Mouse (Mus musculus): Measurements from ENCODE around the gene Opcml.

The Opcml gene

DNA sequence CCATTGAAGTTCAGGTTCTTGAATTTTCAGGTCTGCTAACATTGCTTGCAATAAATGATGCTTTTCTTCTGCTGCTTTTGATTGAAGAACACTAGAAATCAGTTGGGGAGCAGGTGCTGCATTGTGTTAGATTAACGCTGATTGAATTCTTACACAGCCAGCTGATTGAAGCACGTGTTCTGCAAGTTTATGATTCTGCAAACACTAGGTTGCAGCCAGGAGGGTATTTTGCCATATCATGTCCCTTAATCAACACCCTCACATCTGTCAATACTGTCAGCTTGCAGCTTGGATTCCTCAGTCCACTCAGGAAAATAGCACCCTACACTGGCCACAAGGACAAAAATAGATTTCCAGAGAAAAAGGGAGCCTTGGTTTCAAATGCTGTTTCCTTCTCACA lies 853.5 kb downstream of the Opcml start:
- Histone ChIP-seq H3K36me3 (ENCODE audit: insufficient read depth, low read length) (no peaks in the 10 kb centered on the region), H3K4me1 (replicated peaks; ENCODE audit: low read depth, low read length) (no peaks in the 10 kb centered on the region), H3K4me3 (replicated peaks; ENCODE audit: low read length) (no peak overlapping the region), H3K9me3 (ENCODE audit: low read length) (no peaks in the 10 kb centered on the region), H3K27me3 (ENCODE audit: insufficient read depth, low read length) (no peaks in the 10 kb centered on the region)
- TF ChIP-seq POU5F1 (IDR thresholded peaks at IDR 0.05; ENCODE audit: borderline replicate concordance, low read length) (no peak), NANOG (IDR thresholded peaks at IDR 0.05; ENCODE audit: borderline replicate concordance, low read length) (no peak), CTCF (conservative IDR thresholded peaks at IDR 0.05; ENCODE audit: low read length) (no peak)

GRCm38 (mm10) chr9:28650089-28650488 lies 859.5 kb downstream of the Opcml start:
- Histone ChIP-seq H3K9me3 (ENCODE audit: low read length) (no peaks in the 10 kb centered on the region), H3K4me1 (replicated peaks; ENCODE audit: low read depth, low read length) (no peaks in the 10 kb centered on the region), H3K4me3 (replicated peaks; ENCODE audit: low read length) (no peak overlapping the region), H3K27me3 (ENCODE audit: insufficient read depth, low read length) (no peaks in the 10 kb centered on the region), H3K36me3 (ENCODE audit: insufficient read depth, low read length) (no peaks in the 10 kb centered on the region)
- no peak for TF ChIP-seq NANOG (IDR thresholded peaks at IDR 0.05; ENCODE audit: borderline replicate concordance, low read length)
- TF ChIP-seq POU5F1 (IDR thresholded peaks at IDR 0.05; ENCODE audit: borderline replicate concordance, low read length) = no peak
- TF ChIP-seq CTCF (conservative IDR thresholded peaks at IDR 0.05; ENCODE audit: low read length) = no peak

DNA sequence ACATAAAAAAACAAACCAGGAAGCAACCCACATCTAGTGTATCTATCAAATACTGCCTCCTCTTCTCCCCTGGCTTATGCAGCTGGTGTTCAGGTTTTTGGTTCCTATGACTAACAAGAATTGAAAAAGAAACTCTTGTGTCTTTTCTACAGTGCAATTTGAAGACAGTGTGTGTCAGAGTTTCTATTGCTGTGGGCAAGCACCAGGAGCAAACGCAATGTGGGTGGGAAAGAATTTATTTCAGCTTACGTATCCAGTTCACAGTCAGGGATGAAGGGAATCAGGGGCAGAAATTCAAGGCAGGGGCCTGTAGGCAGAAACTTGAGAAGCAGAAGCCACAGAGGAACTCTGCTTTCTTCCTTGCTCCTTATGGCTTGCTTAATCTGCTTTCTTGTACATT lies 869.4 kb downstream of the Opcml start:
- Histone ChIP-seq H3K27me3 (ENCODE audit: insufficient read depth, low read length) (no peaks in the 10 kb centered on the region), H3K36me3 (ENCODE audit: insufficient read depth, low read length) (no peaks in the 10 kb centered on the region), H3K9me3 (ENCODE audit: low read length) (no peaks in the 10 kb centered on the region), H3K4me3 (replicated peaks; ENCODE audit: low read length) (no peak overlapping the region), H3K4me1 (replicated peaks; ENCODE audit: low read depth, low read length) (no peaks in the 10 kb centered on the region)
- TF ChIP-seq NANOG (IDR thresholded peaks at IDR 0.05; ENCODE audit: borderline replicate concordance, low read length) (no peak), POU5F1 (IDR thresholded peaks at IDR 0.05; ENCODE audit: borderline replicate concordance, low read length) (no peak), CTCF (conservative IDR thresholded peaks at IDR 0.05; ENCODE audit: low read length) (no peak)

- TF ChIP-seq POU5F1 (IDR thresholded peaks at IDR 0.05; ENCODE audit: borderline replicate concordance, low read length) = no peak
- TF ChIP-seq NANOG (IDR thresholded peaks at IDR 0.05; ENCODE audit: borderline replicate concordance, low read length) = no peak
- no peak for TF ChIP-seq CTCF (conservative IDR thresholded peaks at IDR 0.05; ENCODE audit: low read length)
- H3K36me3 ChIP-seq (ENCODE audit: insufficient read depth, low read length) = no peaks in the 10 kb centered on the region
- no peaks in the 10 kb centered on the region for H3K4me1 ChIP-seq (replicated peaks; ENCODE audit: low read depth, low read length)
- no peaks in the 10 kb centered on the region for H3K27me3 ChIP-seq (ENCODE audit: insufficient read depth, low read length)
- H3K4me3 ChIP-seq (replicated peaks; ENCODE audit: low read length) = no peak overlapping the region
- H3K9me3 ChIP-seq (ENCODE audit: low read length) = no peaks in the 10 kb centered on the region
Observed at GRCm38 (mm10) chr9:28662882-28663281, 872.3 kb downstream of the Opcml start.

GRCm38 (mm10) chr9:28680309-28680708 lies 889.7 kb downstream of the Opcml start:
- no peaks in the 10 kb centered on the region for H3K27me3 ChIP-seq (ENCODE audit: insufficient read depth, low read length)

DNA sequence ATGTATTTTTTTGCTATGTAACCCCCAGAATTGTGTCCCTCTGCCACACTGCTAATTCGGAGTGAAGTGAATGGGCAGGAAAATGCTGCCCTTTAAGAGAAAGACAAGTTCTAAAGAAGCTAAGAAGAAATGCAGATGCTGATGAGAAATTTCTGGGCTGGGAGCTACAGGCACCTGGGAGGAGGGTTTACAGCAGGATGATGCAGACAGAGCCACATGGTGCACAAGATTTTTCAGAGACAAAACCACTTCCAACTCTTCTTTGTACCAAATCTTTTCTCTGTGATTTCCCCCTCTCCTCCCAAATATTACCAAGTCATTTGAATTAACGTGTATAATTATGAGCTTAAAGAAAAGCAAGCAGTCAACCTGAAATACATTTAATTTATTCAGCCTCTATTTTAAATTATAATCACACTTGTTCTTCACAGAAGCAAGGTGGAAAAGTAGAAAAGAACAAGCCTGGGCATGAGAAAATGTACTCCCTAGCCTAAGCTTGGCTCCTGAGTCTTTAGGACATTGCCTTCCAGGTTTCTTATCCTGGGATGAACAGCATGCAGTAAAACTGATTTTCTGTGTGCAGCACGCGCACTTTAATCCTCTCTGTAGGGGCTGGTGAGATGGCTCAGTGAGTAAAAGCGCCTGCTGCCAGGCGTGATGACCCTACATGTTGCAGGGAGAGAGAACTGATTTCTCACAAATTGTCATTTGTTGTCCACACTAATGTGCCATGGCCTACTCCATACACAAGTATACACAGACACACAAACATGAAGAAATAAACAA lies 890.9 kb downstream of the Opcml start:
- no peaks in the 10 kb centered on the region for H3K36me3 ChIP-seq (ENCODE audit: insufficient read depth, low read length)
- H3K4me3 ChIP-seq (replicated peaks; ENCODE audit: low read length) = no peak overlapping the region
- TF ChIP-seq NANOG (IDR thresholded peaks at IDR 0.05; ENCODE audit: borderline replicate concordance, low read length) (no peak), POU5F1 (IDR thresholded peaks at IDR 0.05; ENCODE audit: borderline replicate concordance, low read length) (no peak), CTCF (conservative IDR thresholded peaks at IDR 0.05; ENCODE audit: low read length) (no peak)
- no peaks in the 10 kb centered on the region for H3K27me3 ChIP-seq (ENCODE audit: insufficient read depth, low read length)
- no peaks in the 10 kb centered on the region for H3K4me1 ChIP-seq (replicated peaks; ENCODE audit: low read depth, low read length)
- H3K9me3 ChIP-seq (ENCODE audit: low read length) = no peaks in the 10 kb centered on the region

More at GRCm38 (mm10) chr9:28680309-28680708, 889.7 kb downstream of the Opcml start:
- no peak for TF ChIP-seq POU5F1 (IDR thresholded peaks at IDR 0.05; ENCODE audit: borderline replicate concordance, low read length)
- no peak for TF ChIP-seq NANOG (IDR thresholded peaks at IDR 0.05; ENCODE audit: borderline replicate concordance, low read length)
- no peak for TF ChIP-seq CTCF (conservative IDR thresholded peaks at IDR 0.05; ENCODE audit: low read length)
- H3K4me3 ChIP-seq (replicated peaks; ENCODE audit: low read length) = no peak overlapping the region
- no peaks in the 10 kb centered on the region for H3K9me3 ChIP-seq (ENCODE audit: low read length)
- H3K36me3 ChIP-seq (ENCODE audit: insufficient read depth, low read length) = no peaks in the 10 kb centered on the region
- no peaks in the 10 kb centered on the region for H3K4me1 ChIP-seq (replicated peaks; ENCODE audit: low read depth, low read length)

DNA sequence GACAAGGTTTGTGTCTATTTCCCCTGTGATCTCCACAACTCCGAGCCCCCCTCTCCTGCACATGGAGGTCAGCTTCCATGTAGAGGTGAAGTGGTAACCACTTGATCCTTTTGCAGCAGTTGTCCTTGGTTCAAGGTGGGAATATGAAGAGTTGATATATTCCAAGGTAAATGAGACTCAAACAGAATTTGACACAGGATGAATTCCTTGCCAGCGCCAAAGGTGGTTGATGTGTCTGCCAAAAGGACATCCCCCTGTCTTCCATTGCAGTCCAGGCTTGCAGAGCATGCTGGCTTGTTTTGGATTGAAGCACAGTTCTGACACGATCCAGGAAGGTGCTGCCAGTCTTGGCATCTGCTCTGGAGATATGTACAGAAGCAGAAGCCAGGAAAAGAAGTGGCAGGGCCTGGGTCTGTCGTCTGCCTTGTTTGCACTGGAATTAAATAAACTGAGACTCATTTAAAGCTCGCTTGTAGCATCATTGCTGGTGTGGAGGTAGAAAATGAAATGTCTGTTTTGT lies 893.4 kb downstream of the Opcml start:
- Histone ChIP-seq H3K36me3 (ENCODE audit: insufficient read depth, low read length) (no peaks in the 10 kb centered on the region), H3K9me3 (ENCODE audit: low read length) (no peaks in the 10 kb centered on the region), H3K4me3 (replicated peaks; ENCODE audit: low read length) (no peak overlapping the region), H3K4me1 (replicated peaks; ENCODE audit: low read depth, low read length) (no peaks in the 10 kb centered on the region), H3K27me3 (ENCODE audit: insufficient read depth, low read length) (no peaks in the 10 kb centered on the region)
- TF ChIP-seq POU5F1 (IDR thresholded peaks at IDR 0.05; ENCODE audit: borderline replicate concordance, low read length) (no peak), NANOG (IDR thresholded peaks at IDR 0.05; ENCODE audit: borderline replicate concordance, low read length) (no peak), CTCF (conservative IDR thresholded peaks at IDR 0.05; ENCODE audit: low read length) (no peak)

GRCm38 (mm10) chr9:28686942-28687611 lies 896.5 kb downstream of the Opcml start:
- Histone ChIP-seq H3K4me1 (replicated peaks; ENCODE audit: low read depth, low read length) (no peaks in the 10 kb centered on the region), H3K4me3 (replicated peaks; ENCODE audit: low read length) (no peak overlapping the region), H3K36me3 (ENCODE audit: insufficient read depth, low read length) (no peaks in the 10 kb centered on the region), H3K9me3 (ENCODE audit: low read length) (no peaks in the 10 kb centered on the region), H3K27me3 (ENCODE audit: insufficient read depth, low read length) (no peaks in the 10 kb centered on the region)
- TF ChIP-seq CTCF (conservative IDR thresholded peaks at IDR 0.05; ENCODE audit: low read length) (no peak), NANOG (IDR thresholded peaks at IDR 0.05; ENCODE audit: borderline replicate concordance, low read length) (no peak), POU5F1 (IDR thresholded peaks at IDR 0.05; ENCODE audit: borderline replicate concordance, low read length) (no peak)
